Mouse (Mus musculus) natural killer cell, adult 2 months (primary cell): ENCODE measurements around the gene Rcsd1.

Source experiments
- DNase-seq, 2 experiments: peaks; one replicate each; pipeline ENCODE4 v3.0.0; 2022; ENCODE audit warnings: low spot score in 2 of 2

Rcsd1 gene

GRCm38 (mm10) chr1:165662426-165663192 lies 46.9 kb downstream of the Rcsd1 start:
- no peak for DNase-seq

GRCm38 (mm10) chr1:165661725-165662124 lies 47.8 kb downstream of the Rcsd1 start:
- no peak for DNase-seq

GRCm38 (mm10) chr1:165661191-165661590 lies 48.4 kb downstream of the Rcsd1 start:
- DNase-seq = no peak

- DNase-seq = peak; percentile 44 to 63
These were observed 48.8 kb downstream of the Rcsd1 start for GRCm38 (mm10) chr1:165660774-165661173.

- peak; percentile 29 to 62 for DNase-seq
These were observed 51.0 kb downstream of the Rcsd1 start for GRCm38 (mm10) chr1:165658602-165659001.

- no peak for DNase-seq
These were observed 54.1 kb downstream of the Rcsd1 start for GRCm38 (mm10) chr1:165655482-165655881.

- DNase-seq = peak; percentile 13 to 48
These were observed 54.5 kb downstream of the Rcsd1 start for GRCm38 (mm10) chr1:165655022-165655421.

- no peak for DNase-seq
These were observed 56.3 kb downstream of the Rcsd1 start for GRCm38 (mm10) chr1:165653126-165653885.

GRCm38 (mm10) chr1:165652507-165652906 lies 57.0 kb downstream of the Rcsd1 start:
- no peak for DNase-seq

- DNase-seq = no peak
These were observed 58.4 kb downstream of the Rcsd1 start for GRCm38 (mm10) chr1:165651158-165651557.

- DNase-seq = no peak
These were observed 64.5 kb downstream of the Rcsd1 start for GRCm38 (mm10) chr1:165645102-165645501.

GRCm38 (mm10) chr1:165643735-165644134 lies 65.8 kb downstream of the Rcsd1 start:
- no peak for DNase-seq

GRCm38 (mm10) chr1:165642780-165643311 lies 66.7 kb downstream of the Rcsd1 start:
- peak in 1 of 2 experiments; percentile 9 for DNase-seq

- peak; percentile 88 to 91 for DNase-seq
These were observed 67.5 kb downstream of the Rcsd1 start for GRCm38 (mm10) chr1:165641786-165642771.

- peak; percentile 83 to 85 for DNase-seq
These were observed 68.2 kb downstream of the Rcsd1 start for GRCm38 (mm10) chr1:165641271-165641771.

GRCm38 (mm10) chr1:165636289-165636688 lies 73.3 kb downstream of the Rcsd1 start:
- no peak for DNase-seq

GRCm38 (mm10) chr1:165635055-165635897 lies 74.3 kb downstream of the Rcsd1 start:
- DNase-seq = no peak

- peak; percentile 93 to 94 for DNase-seq
These were observed 75.2 kb downstream of the Rcsd1 start, which contains the start of gene Mpzl1 for GRCm38 (mm10) chr1:165634151-165634884. TSS of gene Mpzl1 (minus strand) at chr1:165634538.

GRCm38 (mm10) chr1:165633345-165633744 lies 76.2 kb downstream of the Rcsd1 start:
- DNase-seq = no peak
